Mouse (Mus musculus): ENCODE measurements at regions not wholly inside any gene's neighbourhood (a gene's known extent, or its start where the extent isn't known, plus 50 kb on each side); places are given as distances from the start of the nearest gene placed in this dataset.
A peak's percentile ranks its signal among the peaks of the same experiment; 100 is the strongest.

GRCm38 (mm10) chr7:36095258-36096130 lies 292.7 kb upstream of the Zfp507 start:
- DNase-seq (ENCODE audit: low spot score in 2 of 2), result no peak

GRCm38 (mm10) chr7:36091132-36091531 lies 288.3 kb upstream of the Zfp507 start:
- no peak for DNase-seq (ENCODE audit: low spot score in 2 of 2)

GRCm38 (mm10) chr7:36090291-36091123 lies 287.7 kb upstream of the Zfp507 start:
- no peak for DNase-seq (ENCODE audit: low spot score in 2 of 2)

- DNase-seq (ENCODE audit: low spot score in 2 of 2), result no peak
Observed at GRCm38 (mm10) chr7:36087598-36087997, 284.8 kb upstream of the Zfp507 start.

GRCm38 (mm10) chr7:36078666-36079065 lies 275.9 kb upstream of the Zfp507 start:
- DNase-seq (ENCODE audit: low spot score in 2 of 2), result no peak

- DNase-seq (ENCODE audit: low spot score in 2 of 2), result no peak
Observed at GRCm38 (mm10) chr7:36078089-36078654, 275.4 kb upstream of the Zfp507 start.

GRCm38 (mm10) chr7:36077271-36077670 lies 274.5 kb upstream of the Zfp507 start:
- DNase-seq (ENCODE audit: low spot score in 2 of 2), result no peak

GRCm38 (mm10) chr7:36076021-36076441 lies 273.2 kb upstream of the Zfp507 start:
- DNase-seq (ENCODE audit: low spot score in 2 of 2), result no peak

- peak in 1 of 2 experiments; percentile 33 for DNase-seq (ENCODE audit: low spot score in 2 of 2)
Observed at GRCm38 (mm10) chr7:36071774-36072173, 269.0 kb upstream of the Zfp507 start.

- no peak for DNase-seq (ENCODE audit: low spot score in 2 of 2)
Observed at GRCm38 (mm10) chr7:36066725-36067124, 263.9 kb upstream of the Zfp507 start.

- no peak for DNase-seq (ENCODE audit: low spot score in 2 of 2)
Observed at GRCm38 (mm10) chr7:36061679-36062078, 258.9 kb upstream of the Zfp507 start.

GRCm38 (mm10) chr7:36060426-36060825 lies 257.6 kb upstream of the Zfp507 start:
- DNase-seq (ENCODE audit: low spot score in 2 of 2), result no peak

GRCm38 (mm10) chr7:36046053-36046452 lies 243.2 kb upstream of the Zfp507 start:
- DNase-seq (ENCODE audit: low spot score in 2 of 2), result no peak

GRCm38 (mm10) chr7:36031881-36032280 lies 229.1 kb upstream of the Zfp507 start:
- DNase-seq (ENCODE audit: low spot score in 2 of 2), result no peak

- no peak for DNase-seq (ENCODE audit: low spot score in 2 of 2)
Observed at GRCm38 (mm10) chr7:36023015-36023414, 220.2 kb upstream of the Zfp507 start.

GRCm38 (mm10) chr7:36022489-36022888 lies 219.7 kb upstream of the Zfp507 start:
- DNase-seq (ENCODE audit: low spot score in 2 of 2), result no peak

GRCm38 (mm10) chr7:36016926-36017753 lies 214.3 kb upstream of the Zfp507 start:
- DNase-seq (ENCODE audit: low spot score in 2 of 2), result no peak

- no peak for DNase-seq (ENCODE audit: low spot score in 2 of 2)
Observed at GRCm38 (mm10) chr7:35996609-35997008, 193.8 kb upstream of the Zfp507 start.

- peak in 1 of 2 experiments; percentile 23 for DNase-seq (ENCODE audit: low spot score in 2 of 2)
Observed at GRCm38 (mm10) chr7:35992511-35992910, 189.7 kb upstream of the Zfp507 start.

- DNase-seq (ENCODE audit: low spot score in 2 of 2), result peak in 1 of 2 experiments; percentile 15
Observed at GRCm38 (mm10) chr7:35991141-35991540, 188.3 kb upstream of the Zfp507 start.

GRCm38 (mm10) chr7:35989456-35989855 lies 186.7 kb upstream of the Zfp507 start:
- DNase-seq (ENCODE audit: low spot score in 2 of 2), result no peak
